Mouse (Mus musculus): ENCODE measurements around the gene Ptbp3.

The Ptbp3 gene

DNA sequence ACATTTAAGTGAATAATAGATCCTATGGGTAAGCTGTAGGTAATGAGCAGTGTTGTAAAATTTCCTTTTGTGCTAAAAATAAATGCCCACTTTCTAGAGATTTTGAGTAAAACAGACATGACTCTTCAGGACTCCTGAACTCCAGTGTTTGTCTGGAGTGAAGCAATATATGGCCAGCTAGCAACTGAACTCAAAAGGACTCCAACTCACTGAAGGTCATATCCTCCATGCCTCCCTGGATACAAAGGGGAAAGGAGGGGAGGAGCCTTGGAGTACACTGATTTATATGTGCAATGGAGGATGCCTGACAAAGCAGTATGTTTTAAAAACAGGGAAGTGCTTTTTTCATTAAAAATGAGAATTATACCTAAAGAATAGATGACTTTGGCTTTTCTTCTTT is 77.9 kb downstream of the Ptbp3 start:
- DNase-seq = no peak

DNA sequence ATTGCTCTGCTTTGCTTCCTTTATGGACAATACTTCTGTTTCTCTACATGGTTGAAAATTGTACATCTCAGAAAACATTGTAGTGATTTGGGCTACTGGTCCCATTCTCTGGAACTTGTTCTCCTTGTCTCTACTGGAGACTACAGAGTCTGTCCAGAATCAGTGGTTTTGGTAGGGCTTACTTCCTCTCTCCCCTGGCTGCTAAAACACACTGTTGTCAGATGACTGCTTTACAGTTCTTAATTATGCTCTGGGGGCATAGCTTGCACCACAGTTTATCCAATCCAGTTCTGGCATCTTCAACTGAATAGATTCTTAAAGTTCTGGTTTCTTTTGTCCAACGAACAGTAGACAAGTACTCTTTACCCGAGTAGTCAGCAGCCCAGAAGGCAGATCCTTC is 83.7 kb downstream of the Ptbp3 start:
- no peak for DNase-seq

DNA sequence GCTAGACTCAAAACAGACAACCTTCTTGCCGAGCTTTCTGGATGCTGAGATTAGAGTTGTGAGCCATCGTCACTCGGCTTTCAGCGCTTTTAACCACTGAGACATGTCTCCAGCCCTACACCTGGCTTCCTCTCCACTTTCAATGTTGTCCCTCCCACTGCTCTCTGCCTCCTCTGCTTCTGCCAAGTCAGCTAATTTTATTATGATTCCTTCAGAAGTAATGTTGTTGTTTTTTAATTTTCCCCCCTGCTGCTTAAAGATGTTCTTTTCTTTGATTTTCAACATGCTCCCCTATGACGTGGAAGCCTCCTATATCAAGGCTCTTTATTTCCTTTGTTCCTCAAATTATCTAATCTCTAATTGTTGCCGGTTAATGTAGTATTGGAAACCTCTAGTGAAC is 84.5 kb downstream of the Ptbp3 start:
- no peak for DNase-seq

DNA sequence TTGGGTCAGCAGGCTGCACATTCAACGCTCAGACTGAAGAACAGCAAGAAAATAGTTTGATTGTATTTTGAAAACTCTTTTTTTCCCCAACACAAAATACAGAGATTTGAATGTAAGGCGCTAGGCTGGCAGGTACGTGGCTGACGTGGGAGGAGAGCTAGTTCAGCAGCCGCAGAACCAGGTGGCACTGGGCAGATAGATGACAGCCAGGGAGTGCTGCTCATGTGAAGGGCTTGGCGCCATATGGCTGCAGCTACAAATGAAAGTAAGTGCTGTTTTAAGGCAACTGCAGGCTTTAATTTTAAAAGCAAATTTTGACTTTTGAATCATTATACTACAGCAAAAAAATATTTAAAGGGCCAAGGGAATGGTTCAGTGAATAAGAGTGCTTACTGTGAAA is 86.7 kb downstream of the Ptbp3 start:
- no peak for DNase-seq

DNA sequence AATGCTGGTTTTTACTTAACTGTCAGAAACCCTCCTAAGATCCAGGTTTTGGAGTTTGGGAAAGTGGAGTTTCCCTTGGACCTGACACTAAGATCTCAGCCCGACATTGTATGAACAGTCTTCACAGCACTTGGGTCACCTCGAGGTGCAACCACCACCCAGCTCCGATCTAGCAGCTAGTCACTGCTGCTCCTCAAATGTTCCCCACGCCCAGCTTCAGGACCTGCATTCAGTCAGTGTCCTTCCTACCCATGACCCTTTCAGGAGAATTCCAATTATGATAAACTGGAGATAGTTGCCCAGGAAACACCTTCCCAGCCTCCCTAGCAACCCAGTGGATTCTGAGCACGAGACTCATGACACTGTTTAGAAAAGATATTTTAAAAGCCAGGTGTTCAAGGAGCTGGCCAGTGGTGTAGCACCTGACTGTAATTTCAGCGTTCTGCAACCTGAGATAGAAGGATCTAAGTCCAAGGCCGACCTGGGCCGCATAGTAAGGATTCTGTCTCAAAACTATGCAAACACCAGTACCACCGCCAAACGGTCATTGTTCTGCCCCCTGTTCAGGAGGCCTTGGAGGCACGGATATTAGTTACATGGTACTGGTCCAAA is 87.9 kb downstream of the Ptbp3 start:
- DNase-seq = no peak

DNA sequence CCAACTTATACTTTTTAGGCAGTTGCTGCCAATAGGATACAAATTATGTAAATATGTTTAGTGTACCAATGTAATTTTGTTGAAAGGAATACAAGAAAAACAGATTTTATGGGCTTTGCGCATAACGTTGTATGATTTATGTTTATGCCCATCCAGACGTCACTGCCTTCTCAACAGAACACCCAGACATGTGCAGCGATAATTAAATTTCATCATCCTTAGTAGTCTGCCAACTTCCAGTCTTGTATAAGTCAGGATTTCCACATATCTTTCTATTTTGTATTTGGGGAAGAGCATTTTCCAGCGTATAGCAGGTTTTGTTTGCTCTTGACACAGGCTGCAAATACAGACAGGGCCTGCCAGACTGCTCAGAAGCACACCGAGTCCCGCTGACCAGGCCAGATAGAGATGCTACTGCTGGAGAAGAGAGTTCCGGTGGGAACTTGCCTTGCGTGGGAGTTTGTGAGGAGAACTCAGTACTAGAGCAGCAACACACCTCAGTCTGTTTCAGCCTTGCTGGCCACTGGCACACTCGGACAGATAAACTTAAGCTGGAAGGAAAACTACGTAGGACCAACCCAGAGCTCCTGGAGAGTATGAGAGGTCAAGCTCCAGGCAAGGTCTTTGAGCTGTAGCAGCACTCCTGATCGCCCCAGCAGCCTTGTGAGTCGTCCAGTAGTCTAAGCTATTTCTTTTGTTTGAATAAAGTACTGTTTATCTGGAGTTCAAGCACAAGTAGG is 89.8 kb downstream of the Ptbp3 start:
- peak; percentile 20 to 27 for DNase-seq

DNA sequence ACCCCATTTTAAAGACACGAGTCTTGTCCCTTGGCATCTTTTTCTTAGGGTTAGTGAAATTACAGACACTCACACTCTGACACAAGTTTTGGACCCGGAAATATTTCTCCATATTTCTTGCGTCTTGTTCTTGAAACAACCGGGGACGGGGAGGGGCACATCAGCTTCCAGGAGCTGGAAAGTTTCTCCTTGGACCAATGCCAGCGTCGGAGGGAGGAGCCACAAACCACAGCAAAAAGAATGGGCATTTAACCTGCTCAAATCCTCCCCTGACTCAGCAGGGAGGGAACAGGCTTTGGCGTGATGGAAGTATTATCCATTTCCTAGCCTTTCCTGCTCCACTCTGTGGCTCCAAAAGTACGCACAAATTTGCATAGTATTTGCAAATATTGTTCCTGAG is 91.2 kb downstream of the Ptbp3 start:
- DNase-seq = peak; percentile 71 to 84

DNA sequence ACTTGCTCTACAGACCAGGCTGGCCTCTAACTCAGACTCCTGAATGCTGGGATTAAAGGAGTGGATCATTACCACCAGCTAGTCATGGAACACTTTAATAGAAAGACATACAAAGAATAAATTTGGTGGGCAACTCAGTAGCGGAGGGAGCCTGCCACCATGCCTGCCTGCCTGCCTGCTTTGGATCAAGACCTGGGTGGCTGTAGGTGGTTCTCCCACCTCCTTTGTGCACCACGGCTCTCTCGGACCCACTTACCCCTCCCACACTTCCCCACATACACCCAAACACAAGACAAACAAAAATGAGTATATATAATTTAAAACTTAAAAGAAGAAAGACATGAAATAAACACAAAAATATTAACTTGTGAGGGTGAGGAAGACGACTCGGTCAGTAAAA is 92.1 kb downstream of the Ptbp3 start:
- DNase-seq = no peak

DNA sequence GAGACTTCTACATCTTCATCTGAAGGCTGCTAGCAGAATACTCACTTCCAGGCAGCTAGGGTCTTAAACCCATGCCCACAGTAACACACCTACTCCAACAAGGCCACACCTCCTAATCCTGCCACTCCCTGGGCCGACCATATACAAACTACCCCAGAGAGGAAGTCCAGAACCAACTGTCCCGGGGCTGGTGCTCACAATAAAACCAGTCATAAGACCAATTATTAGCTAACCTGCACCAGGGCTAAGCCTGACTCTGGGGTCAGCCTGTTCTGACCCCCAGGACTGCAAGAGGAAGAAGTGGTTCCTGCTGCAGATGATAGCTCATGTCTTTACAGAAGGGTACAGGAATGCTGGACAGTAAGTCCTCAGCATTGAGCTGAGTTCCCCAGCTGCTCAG is 93.7 kb downstream of the Ptbp3 start:
- no peak for DNase-seq

DNA sequence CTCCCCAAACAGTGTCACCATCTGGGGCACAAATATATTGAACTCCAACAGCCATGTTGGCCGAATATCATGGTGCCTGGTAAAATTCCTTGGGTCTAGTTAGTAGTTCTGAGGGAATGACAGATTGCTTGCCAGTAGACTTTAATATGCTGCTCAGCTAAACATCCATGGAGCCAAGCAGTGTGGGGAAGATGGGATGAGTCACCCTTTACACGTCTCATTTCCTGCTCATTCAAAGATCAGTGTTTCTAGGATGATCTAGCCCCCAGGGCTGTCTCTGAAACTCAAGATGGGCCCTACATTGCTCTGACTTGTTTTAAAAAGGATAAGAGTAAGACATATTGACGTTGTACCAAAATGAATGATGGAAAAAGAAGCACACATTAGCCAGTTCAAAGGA is 95.1 kb downstream of the Ptbp3 start:
- DNase-seq = no peak

DNA sequence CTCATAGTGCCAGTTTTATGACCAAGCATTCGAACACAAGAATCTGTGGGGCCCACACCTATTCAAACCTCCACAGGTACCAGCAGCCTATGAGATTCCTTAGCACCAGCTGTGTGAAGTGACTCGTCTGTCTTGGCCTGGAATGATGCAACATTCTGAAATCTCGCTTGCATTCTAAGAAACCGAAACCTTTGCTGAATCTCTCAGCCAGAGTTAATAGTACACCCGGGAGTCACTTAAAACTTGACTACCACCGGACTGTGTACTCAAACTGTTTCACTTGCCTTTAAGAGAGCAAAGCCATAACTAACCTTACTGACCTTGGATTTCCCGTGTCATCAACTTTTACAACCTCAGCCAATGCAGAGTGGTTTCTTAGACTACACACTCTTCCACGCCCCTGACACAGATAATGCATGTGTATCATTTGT is 96.6 kb downstream of the Ptbp3 start:
- DNase-seq = peak; percentile 23 to 81

DNA sequence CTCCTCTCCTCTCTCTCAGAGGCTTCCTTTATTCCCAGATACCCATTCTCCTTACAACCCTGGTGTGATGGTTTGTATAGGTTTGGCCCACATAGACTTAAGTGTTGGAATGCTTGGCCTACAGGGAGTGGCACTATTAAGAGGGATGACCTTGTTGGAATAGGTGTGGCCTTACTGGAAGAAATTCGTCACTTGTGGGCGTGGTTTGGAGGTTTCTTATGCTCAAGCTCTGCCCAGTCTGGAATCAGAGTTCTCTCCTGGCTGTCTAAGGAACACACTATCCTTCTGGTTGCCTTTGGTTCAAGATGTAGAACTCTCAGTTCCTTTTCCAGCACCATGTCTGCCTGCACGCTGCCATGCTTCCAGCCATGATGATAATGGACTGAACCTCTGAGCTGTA is 98.3 kb downstream of the Ptbp3 start:
- DNase-seq = no peak

DNA sequence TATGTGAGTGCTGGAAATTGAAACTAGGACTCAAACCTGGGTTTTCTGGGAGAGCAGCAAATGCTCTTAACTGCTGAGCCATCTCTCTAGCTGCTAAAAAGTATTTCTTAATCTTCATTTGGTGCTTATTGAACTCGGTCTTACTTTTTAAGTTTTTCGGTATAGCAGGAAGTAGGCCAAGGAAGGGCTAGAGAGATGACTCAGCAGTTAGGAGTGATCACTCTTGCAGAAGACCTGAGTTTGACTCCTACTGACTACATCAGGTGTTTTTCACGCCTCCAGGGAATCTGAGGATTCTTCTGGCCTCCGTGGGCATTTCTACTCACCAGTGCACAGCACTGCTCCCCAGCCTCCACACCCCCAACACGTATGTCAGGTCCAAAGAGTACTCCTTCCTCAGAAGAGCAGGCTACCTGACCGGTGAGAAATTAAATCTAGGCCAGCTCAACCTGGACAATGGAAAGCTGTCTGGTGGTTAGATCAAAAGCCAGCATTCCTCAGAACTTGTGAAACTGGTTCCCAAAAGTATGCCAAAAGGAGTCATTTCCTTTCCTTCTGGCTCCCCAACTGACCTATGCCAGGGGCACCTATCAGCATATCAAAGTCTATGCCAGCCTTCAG is 98.8 kb downstream of the Ptbp3 start:
- peak in 1 of 2 experiments; percentile 17 for DNase-seq

DNA sequence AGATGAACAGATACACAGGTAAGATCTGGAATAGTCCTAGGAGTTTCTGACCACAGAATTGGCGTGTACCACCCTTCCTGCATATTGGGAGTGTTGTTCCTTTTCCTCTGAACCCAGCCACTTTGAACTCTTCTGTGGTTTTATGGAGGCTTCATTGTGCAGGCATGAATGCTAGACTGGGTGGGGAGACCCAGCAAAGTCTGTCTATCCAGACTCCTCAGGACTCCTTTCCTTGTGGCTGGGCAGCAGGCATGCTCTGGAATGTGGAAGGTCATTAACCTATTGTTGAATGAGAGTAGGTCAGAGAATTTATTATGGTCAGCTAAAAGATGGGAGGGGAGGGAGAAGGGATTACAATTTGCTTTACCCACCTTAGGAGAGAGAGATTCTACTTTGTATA is 101.9 kb downstream of the Ptbp3 start:
- DNase-seq = peak; percentile 26 to 46

DNA sequence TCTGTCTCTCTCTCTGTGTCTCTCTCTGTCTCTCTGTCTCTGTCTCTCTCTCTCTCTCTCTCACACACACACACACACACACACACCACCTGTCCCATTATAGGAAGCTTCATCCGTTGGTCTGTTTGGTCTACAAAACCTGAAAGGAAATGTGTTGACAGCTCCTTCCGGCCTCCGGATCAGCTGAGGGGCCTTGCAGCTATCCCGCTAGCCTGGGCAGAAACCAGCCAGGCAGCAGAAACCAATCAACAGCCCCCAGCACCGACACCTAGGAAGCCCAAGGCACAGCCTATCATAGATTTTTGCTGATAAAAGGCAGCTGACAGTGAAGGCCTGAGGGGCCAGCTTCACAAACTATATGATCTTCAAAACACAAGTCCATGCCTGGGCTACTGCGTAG is 103.6 kb downstream of the Ptbp3 start:
- DNase-seq = peak in 1 of 2 experiments; percentile 31

DNA sequence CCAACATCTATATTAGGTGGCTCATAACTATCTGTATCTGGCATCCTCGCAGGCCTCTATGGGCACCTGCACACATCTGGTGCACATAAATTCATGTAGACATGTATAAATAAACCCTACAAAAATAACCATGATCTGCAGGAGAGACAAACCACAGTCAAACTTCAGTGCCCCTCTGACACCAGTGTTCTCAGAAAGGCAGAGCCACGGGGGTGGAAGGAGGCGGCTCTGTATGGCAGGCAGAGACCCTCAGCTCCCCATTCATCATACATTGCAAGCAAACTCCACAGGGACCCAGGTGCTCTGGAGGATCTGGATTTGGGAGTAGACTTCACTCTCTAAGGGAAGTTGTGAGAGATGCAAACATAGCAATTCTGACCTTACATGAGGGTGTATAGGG is 104.2 kb downstream of the Ptbp3 start:
- DNase-seq = no peak

DNA sequence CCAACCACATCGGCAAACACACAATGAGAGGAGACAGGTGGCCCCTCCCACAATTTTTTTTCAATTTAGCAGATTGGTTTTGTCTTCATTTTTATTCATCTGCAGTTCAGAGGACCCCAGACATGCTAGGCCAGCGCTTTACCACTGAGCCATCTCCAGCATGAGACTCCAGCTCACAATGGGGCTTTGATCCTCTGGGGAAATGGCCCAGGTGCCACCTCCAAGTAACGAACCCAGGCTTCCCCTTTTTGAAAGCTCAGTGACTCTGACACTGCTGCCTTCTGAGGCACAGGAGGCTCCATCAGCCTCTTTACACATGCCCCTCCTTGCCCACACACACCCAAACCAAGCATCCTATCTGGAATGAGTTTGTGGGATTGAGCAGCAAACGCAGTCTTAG is 105.1 kb downstream of the Ptbp3 start:
- no peak for DNase-seq

DNA sequence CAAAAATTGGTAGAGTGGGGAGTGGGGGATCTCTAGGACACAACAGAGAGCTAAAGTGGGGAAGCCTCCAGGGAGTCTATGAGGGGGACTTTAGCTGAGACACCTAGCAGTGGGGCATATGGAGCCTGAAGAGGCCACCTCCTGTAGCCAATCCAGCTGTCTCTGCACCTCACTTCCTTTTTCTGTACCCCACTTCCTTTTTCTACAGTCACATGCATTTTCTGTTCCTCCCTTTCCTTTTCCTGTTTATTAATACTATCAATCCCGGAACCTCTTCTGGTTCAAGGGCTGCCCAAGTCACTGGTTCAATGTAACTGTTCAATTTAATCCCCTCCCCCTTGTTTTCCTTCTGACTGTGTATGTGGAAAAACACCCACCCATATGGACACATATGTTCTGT is 107.9 kb downstream of the Ptbp3 start:
- DNase-seq = no peak

DNA sequence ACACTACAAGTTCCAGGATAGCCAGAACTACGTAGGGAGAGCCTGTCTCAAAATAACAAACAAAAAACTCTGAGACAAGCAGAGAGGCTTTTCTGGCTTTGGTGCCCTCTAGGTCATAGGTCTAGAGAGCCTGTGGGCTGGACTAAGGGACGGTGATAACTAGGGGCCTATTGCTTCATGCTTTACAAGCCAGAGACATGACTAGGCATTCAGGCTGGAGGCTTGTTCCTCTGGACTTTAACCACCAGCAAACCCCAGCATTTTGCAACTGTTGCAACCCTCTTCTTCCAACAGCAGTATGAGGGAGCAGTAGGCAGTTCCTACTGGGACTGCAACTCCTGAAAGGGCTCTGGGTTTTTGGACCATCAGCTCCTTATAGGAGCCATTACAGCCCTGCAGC is 109.2 kb downstream of the Ptbp3 start:
- peak; percentile 47 to 80 for DNase-seq

DNA sequence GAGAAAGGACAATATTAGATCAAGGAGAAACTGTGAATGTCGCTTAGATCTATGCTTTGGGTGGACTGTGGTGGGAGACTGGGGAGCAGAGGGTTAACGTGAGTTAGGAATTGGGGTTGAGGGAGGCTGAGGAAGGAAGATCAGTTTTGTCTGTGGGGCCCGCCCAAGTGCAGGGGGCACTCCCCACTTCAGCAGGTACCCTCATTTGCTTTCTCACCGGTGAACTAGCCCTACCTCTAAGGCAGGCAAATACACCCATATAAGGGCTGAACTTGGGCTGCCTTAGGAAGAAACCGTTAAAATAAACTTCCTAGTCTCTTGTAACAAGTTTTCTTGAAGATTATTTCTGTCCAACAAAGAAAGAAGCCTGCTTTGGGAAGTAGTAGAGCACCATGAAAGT is 110.1 kb downstream of the Ptbp3 start:
- no peak for DNase-seq

DNA sequence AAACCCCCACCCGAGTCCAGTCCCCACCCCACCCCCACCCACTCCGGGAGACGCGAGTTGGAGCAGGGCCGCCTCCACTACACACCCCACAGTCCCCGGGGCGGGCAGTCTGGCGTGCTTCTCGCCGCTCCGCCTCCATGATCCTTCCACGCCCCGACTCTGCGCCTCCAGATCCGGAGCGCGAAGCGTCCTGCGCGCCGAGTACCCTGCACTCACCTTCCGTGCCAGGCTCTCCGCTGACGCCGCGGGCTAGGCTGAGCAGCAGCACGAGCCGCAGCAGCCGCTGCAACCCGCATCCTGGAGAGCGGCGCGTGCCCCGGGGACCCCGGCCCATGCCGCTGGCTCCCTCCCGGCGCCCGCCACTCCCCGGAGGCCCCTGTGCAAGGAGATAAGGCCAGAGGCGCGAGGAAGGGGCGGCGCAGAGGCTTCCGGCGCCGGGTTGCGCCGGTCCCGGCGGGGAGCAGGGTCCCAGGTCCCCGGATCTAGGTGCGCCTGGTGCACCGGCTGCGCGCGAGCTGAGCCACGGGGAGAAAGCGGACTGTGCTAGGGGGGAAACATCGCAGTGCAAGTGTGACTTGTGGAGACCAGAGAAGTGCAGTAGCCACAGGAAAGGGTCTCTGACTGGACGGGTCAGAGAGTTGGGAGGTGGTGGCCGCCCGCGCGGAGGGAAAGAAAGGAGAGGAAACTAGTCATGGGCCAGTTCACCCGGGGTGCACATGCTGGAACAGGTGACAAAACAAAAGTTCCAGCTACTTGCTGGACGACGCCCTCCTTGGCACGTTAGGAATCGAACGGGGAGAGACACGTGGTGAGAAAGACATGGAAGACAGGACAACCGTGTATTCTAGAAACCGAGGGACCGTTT is 110.9 kb downstream of the Ptbp3 start, which contains the start of gene Susd1:
TSS of gene Susd1 (minus strand) at position 644 of the 865 bp plus-strand sequence.
- peak; percentile 79 to 85 for DNase-seq

DNA sequence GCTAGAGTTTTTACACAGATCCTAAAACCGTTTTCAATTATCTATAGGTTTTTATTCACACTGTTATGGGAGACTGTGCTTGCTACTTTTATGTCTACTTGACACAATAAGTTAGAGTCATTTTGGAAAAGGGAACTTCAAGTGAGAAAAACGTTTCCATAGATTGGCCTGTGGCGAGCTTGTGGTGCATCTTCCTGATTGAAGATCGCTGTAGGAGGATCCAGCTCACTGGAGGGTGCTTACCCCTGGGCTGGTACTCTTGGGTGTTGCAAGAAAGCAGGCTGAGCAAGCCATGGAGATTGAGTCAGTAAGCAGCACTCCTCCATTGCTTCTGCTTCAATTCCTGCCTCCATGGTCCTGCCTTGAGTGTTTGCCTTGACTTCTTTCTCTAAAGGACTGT is 113.2 kb downstream of the Ptbp3 start:
- DNase-seq = no peak

DNA sequence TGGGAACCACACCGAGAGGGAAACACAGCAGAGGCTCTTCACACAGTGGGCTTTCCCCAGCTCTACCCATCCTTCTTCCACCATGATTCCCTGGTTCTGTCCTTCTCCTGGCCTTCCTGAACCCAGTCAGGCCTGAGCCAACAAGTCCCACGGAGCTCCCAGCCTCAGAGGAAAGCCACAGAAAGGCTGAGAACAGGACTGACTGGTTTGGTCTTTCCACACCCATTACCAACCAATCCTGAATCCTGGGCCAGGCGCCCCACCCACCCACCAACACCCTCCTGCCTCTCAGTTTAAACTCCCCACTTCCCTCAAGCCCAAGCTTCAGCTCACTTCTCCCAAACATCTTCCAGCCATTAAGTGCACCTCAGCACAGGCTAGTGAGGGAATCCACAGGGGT is 115.1 kb downstream of the Ptbp3 start:
- peak in 1 of 2 experiments; percentile 12 for DNase-seq
